Mouse (Mus musculus): Measurements from ENCODE around the gene Il17a. TPM values are rescaled to one million over a fixed set of nuclear protein-coding genes. Genes with fewer than 3 reads are reported as not detected.
"Not testable (repeated sequence)": the region's sequence is repeated elsewhere in the genome, so short reads cannot be mapped to it uniquely, and the experiment has no call there.

The Il17a gene
- polyA plus RNA-seq (2017; shearing (Covaris generic)): not detected

DNA sequence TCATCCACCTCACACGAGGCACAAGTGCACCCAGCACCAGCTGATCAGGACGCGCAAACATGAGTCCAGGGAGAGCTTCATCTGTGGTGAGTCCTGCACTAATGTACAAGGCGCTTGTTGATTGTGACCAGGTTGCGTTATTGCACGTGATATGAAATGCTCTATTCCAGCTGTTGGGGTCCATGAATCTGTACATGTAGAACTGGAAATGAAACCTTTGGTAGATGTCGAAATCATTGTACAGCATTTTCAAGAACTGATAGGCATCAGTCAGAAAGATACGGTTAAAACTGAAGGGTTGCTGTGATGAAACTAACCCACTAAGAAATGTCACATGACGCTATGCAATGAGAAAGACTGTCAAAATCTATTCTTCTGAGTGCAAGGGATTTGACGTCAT, at the start of gene Il17a:
Il17a (plus strand) TSS at position 3 of the 400 bp plus-strand sequence.
- ATAC-seq: no peak

DNA sequence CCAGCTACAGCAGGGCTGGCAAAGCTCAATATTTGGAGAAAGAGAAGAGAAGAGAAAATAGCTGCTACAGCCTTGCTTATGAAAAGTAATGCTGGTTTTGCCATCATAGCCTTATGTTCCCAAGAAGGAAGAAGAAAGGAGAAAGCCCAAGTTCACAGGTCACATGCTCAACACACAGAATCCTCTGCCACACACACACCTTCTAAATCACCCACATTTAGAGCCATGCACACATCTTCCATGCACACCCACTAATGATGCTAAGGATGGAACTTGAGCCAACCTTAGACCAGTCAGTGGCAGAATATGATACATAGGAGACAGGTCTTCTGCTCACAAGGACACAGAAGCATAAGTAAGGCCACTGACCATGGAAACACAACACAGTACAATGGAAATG, 47.9 kb upstream of the Il17a start:
- no peak for ATAC-seq

DNA sequence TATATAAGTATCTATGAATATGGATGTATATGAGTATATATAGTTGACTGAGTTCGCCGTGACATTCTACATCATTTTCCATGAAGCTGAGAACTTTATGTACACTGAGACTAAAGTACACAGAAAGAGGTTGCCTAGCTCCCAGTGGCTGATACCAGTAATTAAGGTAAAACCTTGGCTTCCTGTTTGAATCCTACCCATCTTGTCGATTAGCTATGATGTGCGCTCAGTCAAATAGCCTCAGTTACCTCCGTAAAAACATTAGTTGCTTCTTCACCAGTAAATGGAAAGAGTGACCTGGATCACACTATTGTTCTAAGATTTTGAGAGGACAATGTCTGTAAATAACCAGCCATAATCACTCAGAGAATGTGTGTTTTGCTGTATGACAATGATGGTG, 47.3 kb upstream of the Il17a start:
- no peak for ATAC-seq

DNA sequence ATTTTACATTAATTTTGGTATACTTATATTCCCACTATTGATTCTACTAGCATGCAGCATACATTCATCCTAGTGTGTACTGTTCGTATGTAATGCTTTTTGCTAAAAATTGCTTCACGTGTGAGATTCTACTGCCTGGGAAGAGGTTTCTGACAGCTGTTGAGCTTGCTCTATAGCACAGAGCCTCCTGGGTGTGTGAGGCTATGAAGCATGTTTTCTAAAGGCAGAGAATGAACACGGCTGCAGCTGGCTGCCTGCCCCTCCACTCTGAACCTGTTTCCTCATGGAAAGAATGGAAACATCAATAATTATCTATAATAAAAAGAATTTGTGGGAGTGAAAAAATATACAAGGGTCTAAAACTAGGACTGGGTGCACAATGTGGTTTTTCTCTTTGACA, 46.9 kb upstream of the Il17a start:
- no peak for ATAC-seq

DNA sequence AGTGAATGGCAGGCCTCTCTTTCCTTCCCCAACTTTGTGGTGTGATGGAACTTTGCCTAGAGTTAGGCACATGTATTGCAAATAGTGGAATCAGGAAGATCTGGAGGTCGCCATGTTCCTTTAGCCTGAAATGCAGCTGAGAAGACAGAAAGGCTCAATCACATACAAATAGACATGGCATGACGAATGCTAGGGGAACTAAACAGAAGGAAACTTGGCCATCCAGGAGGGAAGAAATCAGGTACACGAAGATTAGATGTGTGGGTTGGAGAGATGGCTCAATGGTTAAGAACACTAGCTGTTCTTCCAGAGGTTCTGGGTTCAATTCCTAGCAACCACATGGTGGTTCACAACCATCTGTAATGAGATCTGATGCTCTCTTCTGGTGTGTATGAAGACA, 46.3 kb upstream of the Il17a start:
- no peak for ATAC-seq

DNA sequence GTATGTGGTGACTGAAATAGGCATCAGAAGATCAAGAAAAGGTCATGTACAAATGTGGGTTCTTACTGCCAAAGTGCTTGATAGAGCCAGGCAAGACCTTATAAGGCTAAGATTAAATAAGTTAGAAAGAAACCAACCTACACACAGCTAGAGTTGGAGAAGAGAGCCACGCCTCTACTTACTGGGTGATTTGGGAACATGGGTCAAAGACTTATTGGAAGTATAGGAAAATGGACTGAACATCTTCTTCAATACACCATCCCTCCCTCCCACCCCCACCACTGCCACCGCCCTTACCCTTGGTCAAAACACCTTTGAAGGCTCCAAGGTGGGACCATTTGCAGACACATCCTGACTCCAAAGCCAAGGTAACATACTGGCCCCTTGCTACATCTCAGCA, 45.3 kb upstream of the Il17a start:
- no peak for ATAC-seq

DNA sequence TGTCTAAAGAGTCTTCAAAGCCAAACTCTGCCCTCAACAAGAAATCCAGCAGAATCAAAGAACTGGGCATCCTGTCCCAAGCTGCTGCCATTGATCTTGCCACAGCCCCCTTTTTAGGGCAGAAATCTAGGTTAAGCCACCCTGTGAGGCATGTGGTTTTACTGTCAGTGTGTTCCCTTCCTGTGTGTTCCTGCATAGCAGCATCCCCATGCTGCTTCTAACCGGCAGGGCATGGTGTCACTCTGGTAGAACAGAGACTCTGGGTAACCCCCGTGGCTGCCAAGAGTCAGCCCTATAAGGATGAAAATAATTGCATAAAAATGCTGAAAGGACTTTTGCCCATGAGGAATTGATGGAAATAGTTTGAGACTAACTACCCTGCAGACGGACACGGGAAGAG, 44.8 kb upstream of the Il17a start:
- ATAC-seq: no peak

DNA sequence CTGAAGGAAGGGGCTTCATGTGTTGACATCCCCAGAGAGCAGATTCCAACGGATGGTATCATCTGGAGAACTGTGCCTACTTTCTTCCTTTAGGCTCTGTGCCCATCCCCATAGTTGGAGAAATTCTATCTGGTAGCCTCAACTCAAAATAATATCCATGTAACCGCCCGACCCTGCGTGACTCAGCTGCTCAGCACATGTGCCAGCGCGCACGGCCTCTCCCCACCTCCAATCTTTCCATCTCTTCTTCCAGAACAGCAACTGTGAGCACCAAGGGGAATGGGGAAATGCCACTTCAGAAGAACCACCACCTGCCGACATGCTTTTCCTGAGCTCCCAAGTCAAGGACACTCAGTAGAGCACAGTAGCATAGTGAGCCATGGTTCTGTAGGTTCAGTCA, 39.4 kb upstream of the Il17a start:
- no peak for ATAC-seq

DNA sequence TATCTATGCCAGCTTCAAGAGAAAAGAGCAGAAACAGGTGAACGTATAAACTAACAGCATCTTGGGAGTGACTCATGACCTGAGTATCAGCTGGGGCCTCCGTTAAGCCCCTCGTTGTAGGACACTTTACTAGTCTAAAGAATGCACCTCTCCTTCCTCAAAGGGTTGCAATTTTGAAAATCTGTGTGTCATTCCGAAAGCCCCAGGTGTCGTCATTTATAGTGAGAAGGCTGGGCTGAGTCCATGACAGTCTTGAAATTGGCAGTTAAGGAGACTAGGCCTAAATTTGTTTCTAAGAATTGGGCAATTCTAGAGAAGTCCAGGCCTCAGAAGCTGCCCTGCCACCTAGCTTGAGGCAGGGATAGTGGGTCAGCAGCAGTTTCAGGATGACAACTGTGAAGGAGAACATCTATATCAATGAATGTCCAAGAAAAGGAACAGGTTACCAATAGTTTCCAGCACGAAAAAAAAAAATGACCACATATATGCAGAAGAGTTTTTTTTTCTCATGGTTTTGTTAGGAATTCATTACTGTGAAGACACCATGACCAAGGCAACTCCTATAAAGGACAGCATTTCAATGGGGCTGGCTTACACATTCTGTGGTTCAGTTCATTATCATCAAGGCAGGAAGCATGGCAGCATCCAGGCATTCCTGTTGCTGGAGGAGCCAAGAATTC, 36.9 kb upstream of the Il17a start:
- ATAC-seq: no peak

DNA sequence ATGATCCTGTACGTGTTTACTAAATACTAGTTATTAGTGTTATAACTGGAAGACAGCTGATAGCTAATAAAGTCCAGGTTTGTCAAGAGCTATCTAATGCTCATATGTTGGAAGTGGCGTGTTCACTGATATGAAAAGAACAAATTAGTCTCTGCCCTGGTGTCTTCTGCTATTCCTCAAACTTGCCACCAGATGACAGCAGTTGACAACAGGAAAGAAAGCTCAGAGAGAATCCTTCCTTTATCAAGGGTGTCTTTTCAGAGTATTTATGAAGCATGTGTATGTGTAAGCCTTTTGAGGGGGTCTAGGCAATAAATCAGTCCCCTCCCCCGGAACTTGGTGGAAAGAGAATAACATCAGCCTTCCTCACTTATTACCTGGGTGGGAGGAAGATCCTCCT, 30.7 kb upstream of the Il17a start:
- no peak for ATAC-seq

DNA sequence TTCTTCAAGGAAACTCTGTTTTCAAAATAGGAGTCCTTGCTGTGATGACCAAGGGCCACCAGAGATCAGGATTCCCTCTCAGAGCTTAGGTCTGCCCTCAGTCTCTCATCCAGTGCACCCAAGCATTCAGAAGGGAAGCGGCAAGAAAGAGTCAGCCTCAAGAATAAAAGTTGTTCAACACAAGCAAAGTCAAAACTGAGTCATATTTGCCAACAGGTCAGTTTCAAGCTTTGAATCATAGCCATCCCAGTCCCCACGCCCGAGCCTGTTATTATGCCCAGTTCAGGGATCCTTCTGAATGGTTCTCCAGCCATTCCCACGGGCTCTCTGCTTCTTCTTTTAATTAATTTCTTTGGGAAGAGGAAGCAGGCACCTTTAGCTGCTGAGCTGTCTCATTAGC, 5.9 kb downstream of the Il17a start:
- ATAC-seq: no peak

DNA sequence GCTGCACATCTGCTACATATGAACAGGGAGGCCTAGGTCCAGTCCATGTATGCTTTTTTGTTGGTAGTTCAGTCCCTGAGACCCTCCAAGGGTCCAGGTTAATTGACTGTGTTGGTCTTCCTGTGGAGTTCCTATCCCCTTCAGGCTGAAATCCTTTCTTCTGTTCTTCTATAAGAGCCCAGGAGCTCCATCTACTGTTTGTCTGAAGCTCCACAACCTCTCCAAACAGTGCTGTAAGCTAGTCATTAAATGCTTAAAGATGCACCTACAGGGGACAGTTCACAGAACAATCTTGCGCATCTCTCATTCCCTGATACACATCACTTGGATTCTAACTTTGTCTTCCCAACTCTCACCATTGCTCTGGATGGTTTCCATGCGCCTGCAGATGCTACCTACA, 7.8 kb downstream of the Il17a start:
- ATAC-seq: no peak

DNA sequence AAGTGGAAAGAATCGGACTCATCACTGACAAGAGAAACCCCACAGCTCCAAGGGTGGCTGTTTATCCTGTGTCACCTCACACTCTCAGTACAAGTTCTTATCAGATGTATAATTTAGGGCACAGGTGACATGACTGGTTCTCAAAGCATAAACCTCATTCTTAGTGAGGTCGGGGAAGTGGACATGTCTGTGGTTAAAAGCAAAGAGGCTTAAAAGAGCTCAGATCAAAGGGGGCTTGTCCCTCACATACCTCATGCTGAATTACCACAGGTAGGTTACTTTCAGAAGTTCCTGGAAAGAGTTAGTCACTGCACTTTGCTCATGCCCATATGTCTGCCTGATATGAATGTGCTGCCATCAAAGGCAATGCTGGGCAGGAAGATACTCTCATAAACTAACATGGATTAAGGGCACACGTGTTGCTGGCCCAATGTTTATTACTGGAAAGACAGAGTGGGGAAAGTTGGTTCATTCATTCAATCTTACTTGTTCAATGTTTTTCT, 9.8 kb downstream of the Il17a start:
- peak; percentile 43 for ATAC-seq

DNA sequence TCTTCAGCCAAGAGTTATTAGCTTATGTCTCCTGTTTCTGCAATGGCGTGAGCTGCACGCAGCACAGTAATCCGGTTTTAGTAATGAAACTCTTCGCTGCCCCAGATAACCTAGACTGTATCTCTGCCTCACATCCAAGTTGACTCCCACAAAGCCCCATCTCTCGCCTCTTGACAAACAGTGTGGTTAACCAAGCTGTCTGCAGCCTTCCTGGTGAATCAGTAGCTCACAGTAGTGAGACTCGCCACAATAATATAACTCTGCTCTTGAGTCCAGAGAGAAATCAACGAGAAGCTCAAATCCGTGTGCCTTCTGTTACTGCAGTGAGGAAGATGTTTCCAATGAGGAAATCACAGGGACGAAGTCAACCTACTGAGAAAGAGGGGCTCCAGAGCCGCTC, 23.7 kb downstream of the Il17a start:
- ATAC-seq: no peak

DNA sequence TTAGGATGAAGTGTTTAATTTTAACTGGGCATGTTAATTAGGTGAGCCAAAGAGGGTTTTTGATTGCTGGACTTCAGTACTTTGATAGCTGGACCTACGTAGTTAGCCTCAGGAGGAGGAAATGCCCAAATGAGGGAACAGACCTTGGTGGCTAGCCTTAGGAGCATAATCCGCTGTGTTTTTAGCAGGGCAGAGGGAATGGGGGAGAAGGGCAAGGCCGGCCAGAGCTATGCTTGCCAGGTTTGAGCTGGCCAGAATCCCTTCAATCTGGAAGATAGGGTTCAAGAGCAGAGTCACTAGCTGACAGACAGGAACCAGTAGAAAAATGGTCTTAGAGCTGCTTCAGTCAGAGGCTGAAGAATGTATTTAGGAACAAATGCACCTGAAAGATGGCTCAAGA, 26.9 kb downstream of the Il17a start:
- ATAC-seq: no peak

DNA sequence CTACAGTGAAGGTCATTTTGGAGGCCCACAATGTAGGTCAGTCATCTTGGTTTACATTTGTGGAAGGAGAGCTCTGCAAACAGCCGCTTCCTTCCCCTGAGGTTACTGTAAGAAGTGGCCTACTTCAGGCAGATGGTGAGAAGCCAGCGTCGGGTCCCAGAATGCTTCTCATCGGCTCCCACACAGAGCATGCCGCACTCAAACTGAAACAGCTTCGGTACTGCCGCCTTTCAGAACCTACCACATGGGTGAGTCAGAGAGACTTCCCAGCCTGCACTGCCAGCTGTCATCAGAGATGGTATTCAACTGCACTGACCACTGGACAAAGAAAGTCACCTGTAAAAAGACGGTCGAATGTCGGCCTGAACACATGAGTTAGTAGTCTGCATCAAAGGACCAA, 29.1 kb downstream of the Il17a start:
- ATAC-seq: no peak

DNA sequence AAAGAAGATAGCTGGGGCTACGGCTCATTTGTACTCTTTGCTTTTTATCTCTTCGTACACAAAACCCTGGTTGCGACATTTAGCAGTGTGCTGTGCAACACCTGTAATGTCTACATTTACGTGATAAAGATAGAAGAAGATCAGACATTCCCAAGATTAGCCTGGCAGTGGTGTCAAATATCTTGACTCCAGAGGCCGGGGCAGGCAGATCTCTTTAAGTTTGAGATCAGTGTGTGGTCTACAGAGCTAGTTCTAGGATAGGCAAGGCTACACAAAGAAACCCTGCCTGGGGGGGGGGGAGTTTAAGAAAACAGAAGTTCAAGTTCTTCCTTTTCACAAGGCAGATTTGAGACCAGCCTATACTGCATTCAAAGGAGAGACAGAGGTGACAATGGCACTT, 29.6 kb downstream of the Il17a start:
- no peak for ATAC-seq

DNA sequence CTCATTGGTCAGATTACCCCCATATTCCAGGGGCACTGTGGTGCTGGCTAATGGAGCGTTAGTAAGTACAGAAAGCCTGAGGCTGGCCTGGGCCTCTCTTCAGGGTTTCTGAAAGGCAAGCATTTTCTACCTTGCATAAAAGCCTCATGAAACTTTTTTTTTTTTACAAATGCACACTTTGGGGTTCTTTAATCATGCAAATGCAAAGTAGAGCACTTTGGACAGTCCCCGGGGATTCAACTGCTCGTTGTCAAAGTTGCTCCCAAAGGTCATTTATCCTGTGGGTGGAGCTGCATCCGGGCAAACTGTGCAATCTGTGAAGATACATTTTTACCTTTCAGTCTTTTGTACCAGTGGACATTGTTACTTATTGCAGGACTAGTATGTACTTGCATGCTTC, 30.7 kb downstream of the Il17a start:
- ATAC-seq: no peak

DNA sequence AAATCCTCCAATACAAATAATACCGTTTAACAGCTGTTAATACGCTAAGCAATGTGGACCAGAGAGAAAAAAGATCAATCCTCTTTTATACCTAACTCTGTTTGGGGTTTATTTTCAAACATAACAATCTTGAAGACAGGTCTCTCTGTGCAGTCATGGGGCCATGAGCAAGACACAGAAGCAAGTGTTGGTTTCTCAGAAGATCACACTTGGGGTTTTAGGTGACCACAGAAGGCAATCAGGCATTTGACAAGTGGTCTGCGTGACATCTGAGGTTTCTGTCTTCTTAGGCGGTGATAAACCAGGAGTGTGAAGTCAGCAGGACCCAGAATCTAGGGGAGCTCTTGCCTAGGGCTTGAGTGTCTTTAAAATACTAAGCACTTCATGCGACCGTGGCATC, 35.8 kb downstream of the Il17a start:
- no peak for ATAC-seq

DNA sequence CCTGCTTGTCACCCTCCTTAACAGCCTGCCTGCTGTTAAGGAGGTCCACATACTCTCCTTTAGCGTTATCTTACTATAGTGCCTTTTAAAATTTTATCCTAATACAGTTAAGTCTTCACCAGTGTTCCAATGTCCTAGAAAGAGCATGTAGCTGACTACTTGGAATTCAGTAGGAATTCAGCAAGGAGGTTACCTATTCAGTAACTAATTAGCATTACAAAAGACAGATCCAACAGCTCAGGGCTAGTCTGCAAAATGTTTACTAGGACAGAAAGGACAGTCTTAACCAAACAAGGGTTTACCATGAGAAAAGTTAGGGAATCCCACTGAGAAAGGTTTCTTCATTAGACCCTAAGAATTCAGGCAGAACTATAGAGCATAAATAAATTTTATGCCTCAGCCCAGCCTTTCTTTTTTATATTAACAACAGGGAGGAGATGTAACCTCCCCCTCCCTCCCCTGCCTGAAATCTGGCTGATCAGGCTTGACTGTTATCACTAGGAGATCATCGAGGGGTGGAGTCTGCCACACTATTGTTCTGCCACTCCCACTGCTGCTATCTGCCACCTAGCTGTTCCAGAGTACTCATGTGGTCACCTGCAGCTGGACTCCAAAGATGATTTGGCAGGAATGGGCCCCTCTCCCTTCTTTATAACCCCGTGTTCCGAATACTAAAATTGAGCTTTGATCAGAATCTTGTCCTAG, 43.5 kb downstream of the Il17a start:
- ATAC-seq: not testable (repeated sequence)

DNA sequence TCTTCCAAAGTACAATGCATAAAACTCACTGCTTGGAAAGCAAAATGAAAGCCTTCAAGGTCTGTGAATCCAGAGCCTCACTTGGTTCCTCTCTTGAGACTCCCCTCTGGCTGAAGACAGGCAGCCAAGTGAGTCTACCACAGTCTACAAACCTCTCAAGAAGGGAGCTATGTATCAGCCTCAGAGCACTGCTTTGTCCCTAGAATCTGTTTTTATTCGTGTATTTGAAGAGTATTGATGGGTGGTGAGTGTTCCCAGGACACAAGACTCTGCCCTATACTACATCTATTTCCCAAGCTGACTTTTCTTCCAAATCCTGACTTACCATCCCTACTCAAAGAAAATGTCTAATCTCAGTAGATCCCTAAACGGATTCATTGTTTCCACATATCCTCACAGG, 47.7 kb downstream of the Il17a start:
- ATAC-seq: no peak
